Mouse (Mus musculus) kidney, postnatal 0 days (tissue): Measurements from ENCODE around the gene Rnaseh2a. TPM values are rescaled to one million over a fixed set of nuclear protein-coding genes. Genes with fewer than 3 reads are reported as not detected.

Source experiments
- ATAC-seq: fragments of 200-750 bp; cut with Nextera tagmentation; replicated peaks from 2 replicates; pipeline ENCODE4 v1.8.0; 2017; ENCODE audit warnings: low read depth, moderate number of reproducible peaks, moderate TSS enrichment, moderate library complexity; ENCODE audit not compliant: low FRiP score
- DNase-seq: peaks from one replicate; pipeline ENCODE4 v3.0.0-alpha.2; 2016; ENCODE audit warnings: low spot score
- H3K27ac ChIP-seq: fragments of 300-500 bp; sonication (generic); 2 replicates; pipeline ENCODE4 v1.5.1; 2014; ENCODE audit warnings: mild to moderate bottlenecking
- H3K27me3 ChIP-seq: fragments of 300-500 bp; sonication (generic); 2 replicates; pipeline ENCODE4 v1.6.1; 2014; ENCODE audit warnings: low read length, mixed read lengths; ENCODE audit not compliant: insufficient read depth
- H3K36me3 ChIP-seq: fragments of 300-500 bp; sonication (generic); 2 replicates; pipeline ENCODE4 v1.6.1; 2014; ENCODE audit warnings: low read length, mixed read lengths; ENCODE audit not compliant: insufficient read depth
- H3K4me1 ChIP-seq: fragments of 300-500 bp; sonication (generic); replicated peaks from 2 replicates; pipeline ENCODE4 v1.6.1; 2014; ENCODE audit warnings: antibody characterized with exemption, low read length, mixed read lengths; ENCODE audit not compliant: insufficient read depth
- H3K4me2 ChIP-seq: fragments of 300-500 bp; sonication (generic); 2 replicates; pipeline ENCODE4 v1.6.1; 2014; ENCODE audit warnings: mild to moderate bottlenecking, low read length, moderate library complexity, mixed read lengths
- H3K4me3 ChIP-seq: fragments of 300-500 bp; sonication (generic); replicated peaks from 2 replicates; pipeline ENCODE4 v1.5.1; 2014; ENCODE audit warnings: low read depth, low read length
- H3K9ac ChIP-seq: fragments of 300-500 bp; sonication (generic); 2 replicates; pipeline ENCODE4 v1.6.1; 2014; ENCODE audit warnings: low read depth, low read length
- H3K9me3 ChIP-seq: fragments of 300-500 bp; sonication (generic); replicated peaks from 2 replicates; pipeline ENCODE4 v1.6.1; 2016; ENCODE audit warnings: low read length, inconsistent platforms, mixed read lengths
- CTCF ChIP-seq: IDR thresholded peaks from 2 replicates; pipeline ENCODE4 v1.5.1; 2016; ENCODE audit warnings: antibody characterized with exemption, low read depth, mild to moderate bottlenecking, moderate library complexity
- WGBS: fragments of 180-500 bp; shearing (Covaris S2); extraction: QIAGEN DNeasy Blood & Tissue Kit; methylation state at CpG from one replicate; pipeline ENCODE4 v1.1.7; 2014; 5-methylcytosine and 5-hydroxymethylcytosine counted together
- polyA plus RNA-seq: library from polyadenylated mRNA; unstranded; fragments of >200 nt; fragmentation: Nextera tagmentation; extraction: Ambion mirVana; gene quantifications from 2 replicates; pipeline ENCODE4 v1.2.1, GENCODE M21; 2015

Gene Rnaseh2a
- polyA plus RNA-seq, 1 experiment from 2014 or later = 103 TPM

- peaks cover 9% of the 10 kb centered on the region; the same call in 1 of the 2 replicates for H3K4me1 ChIP-seq
- no peaks in the 10 kb centered on the region for H3K9me3 ChIP-seq
- no peak overlapping the region for H3K9ac ChIP-seq
- H3K4me3 ChIP-seq = no peak overlapping the region
- no peak for TF ChIP-seq CTCF
- H3K27me3 ChIP-seq = peaks cover 12% of the 10 kb centered on the region
- ATAC-seq (no peak), DNase-seq (no peak)
- no peak overlapping the region for H3K27ac ChIP-seq
- no peak overlapping the region for H3K4me2 ChIP-seq
- 85% methylated on average over 8 of the region's 8 CpGs for WGBS
- no peaks in the 10 kb centered on the region for H3K36me3 ChIP-seq
Measured at GRCm38 (mm10) chr8:84915269-84915668, 54.3 kb downstream of the Rnaseh2a start.

GRCm38 (mm10) chr8:84913960-84914359 is 55.6 kb downstream of the Rnaseh2a start:
- peak; percentile 55 for TF ChIP-seq CTCF
- peaks cover 11% of the 10 kb centered on the region; the same call in 1 of the 2 replicates for H3K4me1 ChIP-seq
- ATAC-seq (no peak), DNase-seq (no peak)
- H3K36me3 ChIP-seq = no peaks in the 10 kb centered on the region
- H3K27me3 ChIP-seq = peaks cover 12% of the 10 kb centered on the region
- no peaks in the 10 kb centered on the region for H3K9me3 ChIP-seq
- 33% methylated on average over 4 of the region's 4 CpGs for WGBS
- no peak overlapping the region for H3K27ac ChIP-seq
- H3K4me3 ChIP-seq = no peak overlapping the region
- H3K9ac ChIP-seq = no peak overlapping the region
- no peak overlapping the region for H3K4me2 ChIP-seq

- Histone ChIP-seq H3K4me3 (peak overlapping the region; percentile 34), H3K4me1 (peaks cover 15% of the 10 kb centered on the region; the same call in 1 of the 2 replicates), H3K27ac (no peak overlapping the region), H3K9me3 (no peaks in the 10 kb centered on the region), H3K27me3 (peaks cover 12% of the 10 kb centered on the region), H3K36me3 (no peaks in the 10 kb centered on the region), H3K4me2 (peak overlapping the region; percentile 68), H3K9ac (peak overlapping the region; percentile 24; the same call in 1 of the 2 replicates)
- no peak for DNase-seq
- 9% methylated on average over 9 of the region's 9 CpGs for WGBS
- TF ChIP-seq CTCF = no peak
- ATAC-seq = no peak
Measured at GRCm38 (mm10) chr8:84913502-84913900, 56.1 kb downstream of the Rnaseh2a start.

- peak; percentile 52 for ATAC-seq
- H3K9me3 ChIP-seq = no peaks in the 10 kb centered on the region
- H3K4me3 ChIP-seq = peak overlapping the region; percentile 34
- H3K4me1 ChIP-seq = peaks cover 15% of the 10 kb centered on the region; the same call in 1 of the 2 replicates
- H3K27me3 ChIP-seq = peaks cover 12% of the 10 kb centered on the region
- no peak overlapping the region for H3K27ac ChIP-seq
- under 1% methylated on average over 55 of the region's 55 CpGs for WGBS
- TF ChIP-seq CTCF = no peak
- peak overlapping the region; percentile 68 for H3K4me2 ChIP-seq
- peak; percentile 79 for DNase-seq
- peak overlapping the region; percentile 24; the same call in 1 of the 2 replicates for H3K9ac ChIP-seq
- H3K36me3 ChIP-seq = no peaks in the 10 kb centered on the region
Measured at GRCm38 (mm10) chr8:84912895-84913501, 56.6 kb downstream of the Rnaseh2a start.

GRCm38 (mm10) chr8:84912391-84912790 is 57.2 kb downstream of the Rnaseh2a start:
- no peak for ATAC-seq
- H3K4me1 ChIP-seq = peaks cover 15% of the 10 kb centered on the region; the same call in 1 of the 2 replicates
- no peaks in the 10 kb centered on the region for H3K9me3 ChIP-seq
- peak overlapping the region; percentile 68 for H3K4me2 ChIP-seq
- no peak overlapping the region for H3K27ac ChIP-seq
- 19% methylated on average over 27 of the region's 27 CpGs for WGBS
- no peak overlapping the region for H3K9ac ChIP-seq
- TF ChIP-seq CTCF = no peak
- no peaks in the 10 kb centered on the region for H3K36me3 ChIP-seq
- DNase-seq = no peak
- H3K27me3 ChIP-seq = peaks cover 9% of the 10 kb centered on the region
- peak overlapping the region; percentile 34 for H3K4me3 ChIP-seq

GRCm38 (mm10) chr8:84911854-84912253 is 57.7 kb downstream of the Rnaseh2a start:
- Histone ChIP-seq H3K27me3 (peaks cover 9% of the 10 kb centered on the region), H3K4me2 (no peak overlapping the region), H3K36me3 (no peaks in the 10 kb centered on the region), H3K9me3 (no peaks in the 10 kb centered on the region), H3K4me1 (peaks cover 15% of the 10 kb centered on the region; the same call in 1 of the 2 replicates), H3K27ac (no peak overlapping the region), H3K4me3 (no peak overlapping the region), H3K9ac (no peak overlapping the region)
- 86% methylated on average over 9 of the region's 9 CpGs for WGBS
- ATAC-seq (no peak), DNase-seq (no peak)
- TF ChIP-seq CTCF = no peak
